ENCODE assay signal across 8 mouse cellular contexts in the genomic region with DNA sequence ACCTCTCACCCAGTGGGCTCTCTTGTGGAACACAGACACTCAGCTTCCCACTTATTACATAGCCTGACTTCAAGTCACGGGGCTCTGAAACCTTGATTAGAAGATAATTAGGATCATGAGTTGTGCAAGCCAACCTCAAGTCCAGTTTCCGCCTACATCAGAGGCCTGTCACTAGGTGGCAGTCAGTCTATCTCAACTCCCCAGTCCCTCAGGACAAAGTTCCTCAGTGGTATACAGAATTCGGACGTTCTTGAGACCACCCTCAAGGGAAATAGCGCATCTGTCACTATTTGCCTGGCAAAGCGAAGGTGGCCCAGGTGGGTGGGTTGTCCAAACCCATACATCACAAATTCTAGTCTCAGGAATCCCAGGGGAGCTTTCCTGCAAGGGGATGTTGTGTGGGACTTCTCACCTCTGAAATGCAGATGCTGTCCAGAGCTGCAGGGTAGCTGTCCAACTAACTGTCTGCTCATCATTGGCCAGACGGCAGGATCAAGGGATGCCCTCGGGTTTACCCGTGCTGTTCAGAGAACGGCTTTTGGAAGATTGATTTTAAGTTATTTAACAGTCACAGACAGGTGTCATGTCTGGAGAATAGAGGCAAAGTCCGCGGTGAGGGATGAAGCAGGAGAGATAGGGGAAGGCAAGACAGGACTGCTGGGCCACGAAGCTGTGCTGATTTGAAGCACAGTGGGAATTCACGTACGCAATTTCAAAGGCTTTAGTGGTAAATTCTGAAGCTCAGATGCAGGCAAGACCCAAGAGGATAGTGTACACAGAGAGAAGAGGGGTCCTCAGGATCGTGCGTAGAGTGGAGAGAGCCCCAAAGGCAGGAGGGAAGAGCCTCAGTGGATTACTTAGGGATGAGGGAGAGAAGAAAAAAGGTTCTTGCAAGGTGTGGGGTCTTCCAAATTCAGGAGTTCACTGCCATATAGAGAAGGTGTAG. TPM values are rescaled to one million over a fixed set of nuclear protein-coding genes. Genes with fewer than 3 reads are reported as not detected.
DNase-seq lines count a peak whose midpoint lies in the region; ATAC-seq and TF ChIP-seq lines count a peak whose summit lies in the region.

No protein-coding gene starts in this region.

- H3K9ac ChIP-seq in forebrain, embryonic 13.5 days = peak overlapping the region; percentile 100

- H3K27me3 ChIP-seq in forebrain, embryonic 13.5 days = no peaks in the 10 kb centered on the region
- no peaks in the 10 kb centered on the region for H3K27me3 ChIP-seq in kidney, adult 2 months (replicated peaks; ENCODE audit: control insufficient read depth, insufficient read depth, low read length)
- peaks cover 2% of the 10 kb centered on the region for H3K27me3 ChIP-seq in megakaryocyte, embryonic 14.5 days (replicated peaks)

- no peak for TF ChIP-seq POLR2A in kidney, adult 2 months (IDR thresholded peaks at IDR 0.05; ENCODE audit: low read depth, low read length)

- H3K4me1 ChIP-seq in forebrain, embryonic 13.5 days = peaks cover 46% of the 10 kb centered on the region
- H3K4me1 ChIP-seq in kidney, adult 2 months (ENCODE audit: control insufficient read depth, insufficient read depth, low read length) = peaks cover 7% of the 10 kb centered on the region; the same call in 1 of the 2 replicates
- peaks cover 56% of the 10 kb centered on the region for H3K4me1 ChIP-seq in megakaryocyte, embryonic 14.5 days

- H3K27ac ChIP-seq in gastrocnemius, adult 2 months = peak overlapping the region; percentile 94
- 0 out of 2 replicates have a peak overlapping the region, but pooled peaks have one; percentile 96 for H3K27ac ChIP-seq in forebrain, embryonic 13.5 days
- H3K27ac ChIP-seq in kidney, adult 2 months (ENCODE audit: insufficient read depth, low read depth, low read length) = no peak overlapping the region

- TF ChIP-seq CTCF in gastrocnemius, adult 2 months (IDR thresholded peaks at IDR 0.05) = peak; percentile 64
- peak; percentile 70 for TF ChIP-seq CTCF in kidney, adult 2 months (conservative IDR thresholded peaks at IDR 0.05; ENCODE audit: insufficient read depth, insufficient read length, low read depth, low read length)

- peak overlapping the region; percentile 88 for H3K4me2 ChIP-seq in forebrain, embryonic 13.5 days

- no peak for DNase-seq in gastrocnemius, adult 2 months
- no peak for DNase-seq in gastrocnemius, adult 18-20 months (ENCODE audit: low spot score)
- peak; percentile 36 for DNase-seq in NIH3T3 (ENCODE audit: low read depth)
- peak; percentile 66 for DNase-seq in kidney, adult 2 months
- DNase-seq in right cerebral cortex, postnatal 4 days = no peak
- no peak for DNase-seq in urinary bladder, postnatal 14 days (ENCODE audit: low spot score)

- intact Hi-C loops in gastrocnemius, adult 2 months (cut with DNase I) = loop anchor here (5.0 kb wide), 1 partner anchor 62 kb away; no protein-coding TSS in a partner anchor

- no peak for ATAC-seq in forebrain, embryonic 13.5 days

- peak overlapping the region; percentile 96 for H3K4me3 ChIP-seq in gastrocnemius, adult 2 months
- H3K4me3 ChIP-seq in forebrain, embryonic 13.5 days = peak overlapping the region; percentile 89
- peak overlapping the region; percentile 98; the same call in 1 of the 2 replicates for H3K4me3 ChIP-seq in kidney, adult 2 months (ENCODE audit: insufficient read depth, low read depth, low read length)
- H3K4me3 ChIP-seq in megakaryocyte, embryonic 14.5 days (replicated peaks) = peak overlapping the region; percentile 96

- H3K36me3 ChIP-seq in forebrain, embryonic 13.5 days (ENCODE audit: poor library complexity, severe bottlenecking) = peaks cover 23% of the 10 kb centered on the region
- H3K36me3 ChIP-seq in kidney, adult 2 months (ENCODE audit: control insufficient read depth, insufficient read depth, low read length) = no peaks in the 10 kb centered on the region
- peaks cover 31% of the 10 kb centered on the region for H3K36me3 ChIP-seq in megakaryocyte, embryonic 14.5 days (replicated peaks; ENCODE audit: low read length)

- no peaks in the 10 kb centered on the region for H3K9me3 ChIP-seq in forebrain, embryonic 13.5 days (replicated peaks)
- no peaks in the 10 kb centered on the region for H3K9me3 ChIP-seq in megakaryocyte, embryonic 14.5 days

- 37% methylated on average over 17 of the region's 17 CpGs for WGBS in forebrain, embryonic 13.5 days
- 27% methylated on average over 17 of the region's 17 CpGs for WGBS in kidney, adult 2 months

RNA-seq across cellular contexts. Expression of gene Plcg1, which starts 1.0 kb away (rescaled TPM):
- 10 to 100 TPM; 24.9 to 25.3 TPM for total RNA-seq in gastrocnemius, adult 2 months (2021)
- total RNA-seq in gastrocnemius, adult 18-20 months (2021) = 10 to 100 TPM; 17.3 to 18.0 TPM
- polyA plus RNA-seq in forebrain, embryonic 13.5 days (2015; fragmentation: Nextera tagmentation; extraction: Ambion mirVana) = 66.8 and 70.1 TPM in 2 replicates
- polyA plus RNA-seq in kidney, adult 2 months (2012; rRNA removed) = 33.1 and 38.2 TPM in 2 replicates
- polyA plus RNA-seq in megakaryocyte, embryonic 14.5 days (2012; ENCODE audit: insufficient read depth, low replicate concordance) = 4.1 and 10.7 TPM in 2 replicates

Comparison
In these comparisons a context has a peak if more than half of its experiments do, and no peak if none do; other contexts are left out.
1. DNase-seq: peak in NIH3T3 (single experiment) and kidney, adult 2 months (single experiment); none in gastrocnemius, adult 2 months (single experiment), gastrocnemius, adult 18-20 months (single experiment), right cerebral cortex, postnatal 4 days (single experiment) and urinary bladder, postnatal 14 days (single experiment).
2. Peak in every context shown above with its lines, with median percentiles within 50 percentile points of each other: H3K4me3 ChIP-seq.